Comparison of ENCODE assay signal across 9 mouse cellular contexts in genomic region chr6:42583488-42583872, GRCm38 (mm10). TPM values are rescaled to one million over a fixed set of nuclear protein-coding genes. Genes with fewer than 3 reads are reported as not detected.
DNase-seq lines count a peak whose midpoint lies in the region; ATAC-seq and TF ChIP-seq lines count a peak whose summit lies in the region.
"Had no signal": no experiment of that assay in that cellular context is flagged by ENCODE, and none has a peak within 500 bp of the region (broad histone marks: within the 10 kb centered on the region; RNA-seq: fewer than 3 reads in every experiment).

No protein-coding gene starts in this region.

- H3K4me3 ChIP-seq in heart, embryonic 12.5 days, result peak overlapping the region; percentile 11; the same call in 1 of the 2 replicates
- H3K4me3 ChIP-seq in liver, embryonic 14.5 days (ENCODE audit: insufficient read depth in 1 of 2, low read depth in 2 of 2, low read length in 2 of 2), result no peak overlapping the region

- H3K9ac ChIP-seq in heart, embryonic 12.5 days, result no peak overlapping the region
- H3K9ac ChIP-seq in liver, embryonic 14.5 days (replicated peaks), result no peak overlapping the region

- TF ChIP-seq EP300 in liver, embryonic 14.5 days (IDR thresholded peaks at IDR 0.05; ENCODE audit: low read depth), result no peak

- 0 out of 2 replicates have a peak, but pooled peaks cover 3% of the 10 kb centered on the region for H3K4me1 ChIP-seq in heart, embryonic 12.5 days (replicated peaks)
- H3K4me1 ChIP-seq in liver, embryonic 14.5 days (replicated peaks; ENCODE audit: control insufficient read depth in 2 of 2, insufficient read depth in 2 of 2, low read length in 1 of 2), result no peaks in the 10 kb centered on the region

- H3K27ac ChIP-seq in heart, embryonic 12.5 days (ENCODE audit: poor library complexity, severe bottlenecking), result no peak overlapping the region
- no peak overlapping the region for H3K27ac ChIP-seq in liver, embryonic 14.5 days

- WGBS in heart, embryonic 12.5 days, result under 1% methylated on average over 7 of the region's 7 CpGs
- 1% methylated on average over 7 of the region's 7 CpGs for WGBS in liver, embryonic 14.5 days (ENCODE audit: insufficient replicate concordance)

- DNase-seq in 3134 (ENCODE audit: extremely low read depth, insufficient read length, low spot score) (peak; percentile 22), R1 (ENCODE audit: low read depth, low spot score) (peak; percentile 54)
- DNase-seq in cerebellum, postnatal 4 days (ENCODE audit: low spot score in 2 of 2), result peak; percentile 28 to 64
- peak; percentile 80 to 83 for DNase-seq in kidney, postnatal 4 days
- DNase-seq in liver, embryonic 14.5 days (ENCODE audit: low read depth in 3 of 3, low spot score in 3 of 3), result peak; percentile 4 to 29 (median 10)
- peak; percentile 38 for DNase-seq in ovary, postnatal 14 days (ENCODE audit: low spot score)
- peak; percentile 57 for DNase-seq in thymus, postnatal 25 days

- H3K27me3 ChIP-seq in heart, embryonic 12.5 days (replicated peaks), result no peaks in the 10 kb centered on the region
- H3K27me3 ChIP-seq in liver, embryonic 14.5 days (ENCODE audit: control insufficient read depth, insufficient read depth, low read length), result no peaks in the 10 kb centered on the region

- TF ChIP-seq CTCF in liver, embryonic 14.5 days (IDR thresholded peaks at IDR 0.05; ENCODE audit: low read depth), result peak; percentile 49

- peak overlapping the region; percentile 42 for H3K4me2 ChIP-seq in heart, embryonic 12.5 days
- no peak overlapping the region for H3K4me2 ChIP-seq in liver, embryonic 14.5 days (ENCODE audit: low read depth)

- no peaks in the 10 kb centered on the region for H3K9me3 ChIP-seq in heart, embryonic 12.5 days (replicated peaks)
- H3K9me3 ChIP-seq in liver, embryonic 14.5 days (ENCODE audit: control insufficient read depth, low read length), result no peaks in the 10 kb centered on the region

- ATAC-seq in heart, embryonic 12.5 days (ENCODE audit: insufficient number of reproducible peaks, low FRiP score), result no peak
- ATAC-seq in liver, embryonic 14.5 days (ENCODE audit: insufficient read depth), result no peak

- H3K36me3 ChIP-seq in heart, embryonic 12.5 days, result no peaks in the 10 kb centered on the region
- H3K36me3 ChIP-seq in liver, embryonic 14.5 days (replicated peaks; ENCODE audit: control insufficient read depth, insufficient read depth, low read depth), result no peaks in the 10 kb centered on the region

RNA-seq across cellular contexts. Expression of gene Tcaf3, which starts 14.0 kb away (rescaled TPM):
- polyA plus RNA-seq in heart, embryonic 12.5 days (2016; fragmentation: Nextera tagmentation; extraction: Ambion mirVana), result not detected in 2 replicates
- not detected in 2 replicates for polyA plus RNA-seq in liver, embryonic 14.5 days (2012; rRNA removed)
- polyA plus RNA-seq in liver, embryonic 14.5 days (2014; fragmentation: Nextera tagmentation; extraction: Ambion mirVana), result not detected in 2 replicates
- polyA plus RNA-seq: frontal cortex, adult 2 months had no signal

RNA-seq across cellular contexts. Expression of gene Olfr455, which starts 36.1 kb away (rescaled TPM):
- not detected in 2 replicates for polyA plus RNA-seq in heart, embryonic 12.5 days (2016; fragmentation: Nextera tagmentation; extraction: Ambion mirVana)
- polyA plus RNA-seq in liver, embryonic 14.5 days (2012; rRNA removed), result not detected in 2 replicates
- not detected in 2 replicates for polyA plus RNA-seq in liver, embryonic 14.5 days (2014; fragmentation: Nextera tagmentation; extraction: Ambion mirVana)
- polyA plus RNA-seq: frontal cortex, adult 2 months had no signal

Comparison
In these comparisons a context has a peak if more than half of its experiments do, and no peak if none do; other contexts are left out.
1. DNase-seq: peak in every context shown above with its lines; median percentile 82 in kidney, postnatal 4 days; 57 in thymus, postnatal 25 days; 54 in R1; 46 in cerebellum, postnatal 4 days; 38 in ovary, postnatal 14 days; 22 in 3134; 10 in liver, embryonic 14.5 days.